Mouse (Mus musculus) hindbrain, embryonic 14.5 days (tissue): Measurements from ENCODE around the gene Pgam1. TPM values are rescaled to one million over a fixed set of nuclear protein-coding genes. Genes with fewer than 3 reads are reported as not detected.

ENCODE experiments used
- ATAC-seq: fragments of 200-750 bp; cut with Nextera tagmentation; 2 replicates; pipeline ENCODE4 v1.8.0; 2017; ENCODE audit warnings: moderate number of reproducible peaks, mild to moderate bottlenecking, moderate TSS enrichment, moderate library complexity; ENCODE audit not compliant: low FRiP score
- DNase-seq: peaks from one replicate; pipeline ENCODE4 v3.0.0-alpha.2; 2015; ENCODE audit warnings: low spot score
- H3K27ac ChIP-seq: fragments of 300-500 bp; sonication (generic); 2 replicates; pipeline ENCODE4 v1.5.1; 2014; ENCODE audit warnings: mild to moderate bottlenecking, moderate library complexity
- H3K27me3 ChIP-seq: fragments of 300-500 bp; sonication (generic); 2 replicates; pipeline ENCODE4 v1.6.1; 2014; ENCODE audit warnings: mild to moderate bottlenecking, low read length, mixed read lengths; ENCODE audit not compliant: control insufficient read depth, insufficient read depth
- H3K36me3 ChIP-seq: fragments of 300-500 bp; sonication (generic); replicated peaks from 2 replicates; pipeline ENCODE4 v1.6.1; 2014; ENCODE audit not compliant: control insufficient read depth, insufficient read depth
- H3K4me1 ChIP-seq: fragments of 300-500 bp; sonication (generic); replicated peaks from 2 replicates; pipeline ENCODE4 v1.6.1; 2014; ENCODE audit warnings: antibody characterized with exemption, low read length, mixed read lengths; ENCODE audit not compliant: control insufficient read depth, insufficient read depth
- H3K4me2 ChIP-seq: fragments of 300-500 bp; sonication (generic); replicated peaks from 2 replicates; pipeline ENCODE4 v1.6.1; 2014; ENCODE audit warnings: mild to moderate bottlenecking, moderate library complexity
- H3K4me3 ChIP-seq: fragments of 300-500 bp; sonication (generic); replicated peaks from 2 replicates; pipeline ENCODE4 v1.5.1; 2014; ENCODE audit warnings: mild to moderate bottlenecking, low read length
- H3K9ac ChIP-seq: fragments of 300-500 bp; sonication (generic); 2 replicates; pipeline ENCODE4 v1.6.1; 2014
- H3K9me3 ChIP-seq: fragments of 300-500 bp; sonication (generic); 2 replicates; pipeline ENCODE4 v1.6.1; 2016; ENCODE audit warnings: low read length; ENCODE audit not compliant: control insufficient read depth
- WGBS: fragments of 180-500 bp; shearing (Covaris S2); extraction: QIAGEN DNeasy Blood & Tissue Kit; methylation state at CpG from one replicate; pipeline ENCODE4 v1.1.7; 2014; 5-methylcytosine and 5-hydroxymethylcytosine counted together
- polyA plus RNA-seq: library from polyadenylated mRNA; unstranded; fragments of >200 nt; fragmentation: Nextera tagmentation; extraction: Ambion mirVana; gene quantifications from 2 replicates; pipeline ENCODE4 v1.2.1, GENCODE M21; 2014

The Pgam1 gene
- polyA plus RNA-seq, 1 experiment from 2014 or later, result 498 TPM

DNA sequence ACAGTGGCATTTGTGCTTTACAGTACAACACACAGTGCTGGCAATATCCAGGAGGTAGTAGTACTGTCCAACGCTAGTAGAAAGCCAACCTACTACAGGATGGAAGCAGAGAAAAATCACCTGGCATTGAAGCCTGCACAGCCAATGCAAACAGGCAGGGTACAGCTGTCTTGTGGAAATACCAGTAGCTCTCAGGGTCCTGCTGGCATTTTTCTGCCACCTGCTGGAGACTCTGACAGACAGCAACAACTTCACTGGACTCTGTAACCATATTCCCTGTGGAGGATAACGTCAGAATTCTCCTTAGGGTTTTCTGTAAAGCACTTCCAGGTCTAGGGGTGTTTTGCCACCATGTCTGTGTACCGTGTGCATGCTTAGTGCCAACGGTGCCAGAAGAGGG, 40.6 kb downstream of the Pgam1 start:
- H3K9ac ChIP-seq, result no peak overlapping the region
- no peak for DNase-seq
- no peaks in the 10 kb centered on the region for H3K4me1 ChIP-seq
- 85% methylated on average over 4 of the region's 4 CpGs for WGBS
- no peak overlapping the region for H3K4me2 ChIP-seq
- H3K36me3 ChIP-seq, result peaks cover 99% of the 10 kb centered on the region
- H3K4me3 ChIP-seq, result no peak overlapping the region
- no peak for ATAC-seq
- H3K27ac ChIP-seq, result no peak overlapping the region
- no peaks in the 10 kb centered on the region for H3K9me3 ChIP-seq
- no peaks in the 10 kb centered on the region for H3K27me3 ChIP-seq

DNA sequence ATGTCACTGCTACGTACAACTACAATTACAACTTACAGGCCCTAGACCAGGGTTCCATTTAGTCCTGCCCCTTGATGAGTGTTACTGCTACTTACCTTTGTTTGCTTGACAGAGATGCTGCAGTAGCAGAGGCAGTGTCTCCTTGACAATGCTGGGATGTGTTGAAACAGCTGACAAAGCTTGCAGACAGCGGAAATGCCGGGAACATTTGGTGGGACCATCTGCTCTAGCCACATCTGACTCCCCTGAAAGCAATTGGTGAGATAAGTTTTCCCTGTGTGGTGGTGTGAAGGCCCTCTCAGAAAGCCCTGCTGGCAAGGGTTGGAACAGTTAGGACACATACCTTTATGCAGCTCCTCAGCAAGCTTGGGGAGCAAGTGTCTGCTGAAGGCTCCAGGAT, 41.9 kb downstream of the Pgam1 start:
- WGBS, result 93% methylated on average over 3 of the region's 3 CpGs
- H3K27ac ChIP-seq, result no peak overlapping the region
- H3K9ac ChIP-seq, result no peak overlapping the region
- no peaks in the 10 kb centered on the region for H3K9me3 ChIP-seq
- no peak for ATAC-seq
- no peaks in the 10 kb centered on the region for H3K4me1 ChIP-seq
- H3K4me2 ChIP-seq, result no peak overlapping the region
- DNase-seq, result no peak
- H3K36me3 ChIP-seq, result peaks cover 99% of the 10 kb centered on the region
- H3K4me3 ChIP-seq, result no peak overlapping the region
- H3K27me3 ChIP-seq, result no peaks in the 10 kb centered on the region

Other genes starting within 250 kb of the Pgam1 start
- 31.7 and 36.4 TPM in 2 replicates for gene Slit1, start 168.3 kb upstream of the Pgam1 start, polyA plus RNA-seq
- 6.7 and 6.8 TPM in 2 replicates for gene Arhgap19, start 109.9 kb upstream of the Pgam1 start, polyA plus RNA-seq
- gene Frat1, start 82.0 kb upstream of the Pgam1 start, polyA plus RNA-seq, result 19.1 and 23.4 TPM in 2 replicates
- gene Frat2, start 63.8 kb upstream of the Pgam1 start, polyA plus RNA-seq, result 5.4 and 5.5 TPM in 2 replicates
- gene Rrp12, start 15.8 kb upstream of the Pgam1 start, polyA plus RNA-seq, result 13.2 and 16.2 TPM in 2 replicates
- 51.9 and 64.0 TPM in 2 replicates for gene Exosc1, start 21.5 kb downstream of the Pgam1 start, polyA plus RNA-seq
- 70.6 and 70.8 TPM in 2 replicates for gene Zdhhc16, start 21.6 kb downstream of the Pgam1 start, polyA plus RNA-seq
- 29.6 and 31.6 TPM in 2 replicates for gene Mms19, start 69.2 kb downstream of the Pgam1 start, polyA plus RNA-seq
- gene Ubtd1, start 69.8 kb downstream of the Pgam1 start, polyA plus RNA-seq, result 8.6 and 9.2 TPM in 2 replicates
- 0.82 and 1.2 TPM in 2 replicates for gene Ankrd2, start 124.1 kb downstream of the Pgam1 start, polyA plus RNA-seq
- gene Hoga1, start 133.7 kb downstream of the Pgam1 start, polyA plus RNA-seq, result 1.3 and 2.2 TPM in 2 replicates
- not detected in 2 replicates for gene 4933411K16Rik, start 140.3 kb downstream of the Pgam1 start, polyA plus RNA-seq
- 117 and 128 TPM in 2 replicates for gene Morn4, start 174.4 kb downstream of the Pgam1 start, polyA plus RNA-seq
- 39.0 and 40.6 TPM in 2 replicates for gene Pi4k2a, start 178.5 kb downstream of the Pgam1 start, polyA plus RNA-seq
- gene Avpi1, start 217.1 kb downstream of the Pgam1 start, polyA plus RNA-seq, result 7.9 and 10.3 TPM in 2 replicates
- gene Marveld1, start 235.5 kb downstream of the Pgam1 start, polyA plus RNA-seq, result 2.7 and 3.2 TPM in 2 replicates